Mouse (Mus musculus) embryonic stem cell, embryonic (primary cell): ENCODE data around the gene Nip7.
"Not testable (repeated sequence)": the region's sequence is repeated elsewhere in the genome, so short reads cannot be mapped to it uniquely, and the experiment has no call there.

Source experiments
- CTCF ChIA-PET, 4 experiments: fragments of 300-600 bp in 2 of 4; fragments of 350-600 bp in 2 of 4; sonication (Branson Sonifier 250); formaldehyde crosslinking; loops; one replicate each; lab custom pipeline; 2022; ENCODE audit warnings: inconsistent platforms in 2 of 4; lab: Charles Lee
- POLR2A ChIA-PET, 4 experiments: fragments of 300-600 bp in 2 of 4; fragments of 350-600 bp in 2 of 4; sonication (Branson Sonifier 250); formaldehyde crosslinking; loops; one replicate each; lab custom pipeline; 2022; ENCODE audit warnings: antibody characterized with exemption in 4 of 4, inconsistent platforms in 1 of 4; lab: Charles Lee

The Nip7 gene

DNA sequence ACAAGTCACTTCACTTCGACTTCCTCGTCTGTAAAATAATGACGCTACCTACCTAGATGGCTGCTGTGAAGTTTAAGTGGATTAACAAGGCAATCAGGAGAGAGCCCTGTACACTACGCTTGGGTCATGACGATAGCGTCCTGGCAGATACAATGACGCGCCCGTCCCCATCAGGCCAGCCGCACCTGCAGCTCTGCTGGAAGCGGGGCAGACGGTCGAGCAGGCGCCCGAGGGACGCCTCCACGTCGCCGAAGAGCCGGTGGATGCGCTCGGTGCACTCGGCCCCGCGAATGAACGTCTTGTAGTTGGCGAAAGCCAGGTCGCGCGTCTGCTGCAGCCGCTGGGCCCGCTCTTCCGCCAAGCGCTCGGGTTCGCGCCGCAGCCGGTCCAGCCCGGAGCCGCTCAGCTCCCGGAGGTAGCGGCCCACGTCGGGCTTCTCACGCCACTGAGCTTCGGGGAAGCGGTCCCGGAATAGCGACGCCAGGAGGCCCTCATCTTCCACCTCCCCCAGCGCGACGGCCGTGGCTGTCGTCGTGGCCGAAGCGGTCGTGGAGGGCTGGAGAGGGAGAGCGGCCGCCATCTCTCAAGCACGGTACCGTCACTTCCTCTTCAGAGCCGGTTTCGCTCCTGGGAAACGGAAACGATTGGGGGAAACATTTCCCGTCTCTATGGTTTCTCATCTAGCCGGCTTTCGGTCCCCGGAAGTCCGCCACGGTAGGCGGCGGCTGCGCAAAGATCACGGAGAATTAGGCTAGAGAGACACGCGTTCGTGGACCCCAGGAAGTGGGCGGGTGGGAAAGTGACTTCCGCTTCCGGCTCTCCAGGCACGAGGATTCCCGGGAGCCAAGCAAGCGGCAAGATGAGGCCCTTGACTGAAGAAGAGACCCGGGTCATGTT is at the start of gene Nip7, which contains the start of gene Cog8:
TSS of gene Nip7 (plus strand) at position 802 of the 897 bp plus-strand sequence.
TSS of gene Cog8 (minus strand) at position 614 of the 897 bp plus-strand sequence.
- ChIA-PET CTCF (interaction anchor here in 1 of 4 experiments (0.6 to 1.2 kb wide), 2 partner anchors 25 to 178 kb away, joined by 3 read pairs; partner anchors contain the start of gene Vps4a), POLR2A (interaction anchor here in 3 of 4 experiments (0.9 to 7.9 kb wide), 23 partner anchors 8 to 169 kb away, joined by 3 to 62 read pairs (median 4); partner anchors contain the start of genes Pdf (in 3 of the 3), Tmed6 (in 1 of the 3) and Utp4 (in 1 of the 3))

DNA sequence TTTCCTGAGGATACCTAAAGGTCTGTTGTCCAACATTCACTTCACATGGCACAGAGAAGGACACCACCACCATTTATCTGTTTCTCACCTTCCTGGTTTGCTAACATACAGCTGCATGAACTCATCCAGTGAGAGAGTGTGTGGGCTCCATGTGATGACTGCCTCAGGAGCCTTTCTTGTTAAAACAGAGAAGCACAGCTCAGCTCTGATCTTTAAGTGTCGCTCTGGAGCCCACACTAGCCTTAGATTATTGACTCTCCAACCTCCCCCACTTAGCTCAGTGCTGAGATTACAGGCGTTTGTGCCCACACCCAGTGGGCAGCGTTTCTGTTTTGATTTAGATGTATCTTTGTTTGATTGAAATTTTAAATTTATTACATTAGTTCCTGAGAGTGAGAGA is 48.9 kb upstream of the Nip7 start:
- CTCF ChIA-PET: interaction anchor here in 2 of 4 experiments (0.6 to 1.0 kb wide), 2 partner anchors 13 to 16 kb away, joined by 4 read pairs; no protein-coding TSS in a partner anchor
- POLR2A ChIA-PET: interaction anchor here in 1 of 4 experiments (0.6 kb wide), 1 partner anchor 97 kb away, joined by 3 read pairs; no protein-coding TSS in a partner anchor

DNA sequence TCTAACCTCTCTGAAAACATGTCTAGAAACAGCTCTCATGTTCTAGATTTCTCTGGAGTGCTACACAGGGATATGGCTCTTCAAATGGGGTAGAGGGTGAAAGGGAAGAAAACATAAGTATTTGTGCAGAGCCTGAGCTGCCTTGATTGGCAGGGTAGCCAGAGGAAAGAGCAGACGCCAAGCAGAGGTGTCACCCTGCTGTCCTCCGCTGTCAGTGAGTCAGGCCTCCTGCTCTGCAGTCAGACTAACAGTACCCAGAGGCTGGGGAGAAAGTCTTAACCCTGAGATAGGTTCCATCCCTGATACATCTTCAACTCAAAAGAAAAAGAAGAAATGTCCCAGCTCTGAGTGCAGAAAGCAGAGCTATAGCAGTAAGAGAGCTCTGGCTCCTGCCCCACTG is 44.0 kb upstream of the Nip7 start:
- POLR2A ChIA-PET: interaction anchor here in 3 of 4 experiments (0.6 to 1.9 kb wide), 10 partner anchors 9 to 324 kb away, joined by 3 to 8 read pairs (median 4); partner anchors contain the start of genes Pdf (in 1 of the 3) and Vps4a (in 1 of the 3)
- CTCF ChIA-PET: interaction anchor here in 3 of 4 experiments (0.5 to 2.6 kb wide), 11 partner anchors 8 to 457 kb away, joined by 3 to 15 read pairs (median 3); no protein-coding TSS in a partner anchor

DNA sequence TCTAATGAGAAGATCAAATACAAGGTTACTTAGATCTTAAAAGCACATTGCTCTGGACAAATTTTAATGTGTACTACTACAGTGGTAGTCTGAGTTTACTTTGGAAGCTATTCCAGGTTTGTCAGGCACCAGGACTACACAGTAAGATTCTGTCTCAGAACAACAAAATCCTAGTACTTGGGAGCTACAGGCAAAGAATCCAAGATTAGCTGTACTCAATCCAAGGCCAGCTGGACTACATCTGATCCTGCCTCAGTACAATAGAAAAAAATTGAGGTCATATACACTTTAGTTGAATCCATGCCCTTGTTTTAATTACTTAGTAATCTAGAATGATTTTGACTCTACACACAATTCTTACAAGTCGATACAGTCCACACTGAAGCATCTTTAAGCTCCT is 41.8 kb upstream of the Nip7 start:
- POLR2A ChIA-PET: interaction anchor here (0.6 to 1.9 kb wide), 8 partner anchors 16 to 920 kb away, joined by 3 to 8 read pairs (median 4); partner anchors contain the start of gene Pdf (in 1 of the 4)
- CTCF ChIA-PET: interaction anchor here in 1 of 4 experiments (2.6 kb wide), 1 partner anchor 13 kb away, joined by 13 read pairs; no protein-coding TSS in a partner anchor

DNA sequence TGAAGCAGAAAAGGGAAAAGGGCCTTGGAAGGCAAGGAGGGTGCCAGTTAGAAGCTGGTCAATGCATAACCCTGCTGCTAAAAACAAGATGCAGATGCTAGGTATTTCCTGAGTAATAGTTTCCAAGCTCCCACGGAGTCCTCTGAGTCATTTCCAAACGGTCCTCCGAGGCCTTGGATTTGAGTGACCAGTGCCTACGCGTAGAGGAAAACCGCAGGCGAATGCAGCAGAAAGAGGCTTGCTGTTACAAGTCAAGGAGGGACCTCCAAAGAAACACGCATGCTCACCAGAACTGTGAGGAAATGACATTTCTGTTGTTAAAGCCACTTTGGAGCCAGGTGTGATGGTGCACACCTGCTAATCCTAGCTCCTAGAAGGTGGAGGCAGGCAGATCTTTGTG is 33.2 kb upstream of the Nip7 start:
- CTCF ChIA-PET: interaction anchor here in 1 of 4 experiments (0.9 kb wide), 1 partner anchor 26 kb away, joined by 3 read pairs; no protein-coding TSS in a partner anchor
- POLR2A ChIA-PET: interaction anchor here in 2 of 4 experiments (0.8 to 1.5 kb wide), 4 partner anchors 10 to 43 kb away, joined by 3 to 5 read pairs (median 3); no protein-coding TSS in a partner anchor

DNA sequence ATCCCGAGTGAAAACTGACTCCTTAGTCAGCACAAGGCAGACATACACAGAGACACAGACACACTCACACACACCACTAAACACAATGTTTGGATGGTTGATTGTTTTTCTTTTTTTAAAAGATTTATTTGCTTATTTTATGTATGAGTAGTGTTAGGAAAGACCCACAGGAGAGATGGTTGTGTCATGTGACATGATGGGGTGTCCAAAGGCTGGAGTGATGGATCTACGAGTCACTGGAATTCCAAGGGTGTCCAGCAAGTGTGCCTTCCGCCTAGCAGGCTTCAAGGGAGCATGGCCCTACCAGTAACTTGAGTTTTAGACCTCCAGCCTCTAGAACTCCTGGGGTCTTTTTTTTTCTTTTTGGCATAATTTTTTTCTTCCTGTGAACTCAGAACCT is 27.4 kb upstream of the Nip7 start:
- CTCF ChIA-PET: interaction anchor here in 2 of 4 experiments (0.6 to 1.4 kb wide), 2 partner anchors 17 to 158 kb away, joined by 3 read pairs; no protein-coding TSS in a partner anchor
- POLR2A ChIA-PET: interaction anchor here in 2 of 4 experiments (0.9 to 7.8 kb wide), 4 partner anchors 13 to 27 kb away, joined by 3 to 76 read pairs (median 4); partner anchors contain the start of genes Cog8 (in 1 of the 2), Nip7 (in 1 of the 2) and Pdf (in 1 of the 2)

DNA sequence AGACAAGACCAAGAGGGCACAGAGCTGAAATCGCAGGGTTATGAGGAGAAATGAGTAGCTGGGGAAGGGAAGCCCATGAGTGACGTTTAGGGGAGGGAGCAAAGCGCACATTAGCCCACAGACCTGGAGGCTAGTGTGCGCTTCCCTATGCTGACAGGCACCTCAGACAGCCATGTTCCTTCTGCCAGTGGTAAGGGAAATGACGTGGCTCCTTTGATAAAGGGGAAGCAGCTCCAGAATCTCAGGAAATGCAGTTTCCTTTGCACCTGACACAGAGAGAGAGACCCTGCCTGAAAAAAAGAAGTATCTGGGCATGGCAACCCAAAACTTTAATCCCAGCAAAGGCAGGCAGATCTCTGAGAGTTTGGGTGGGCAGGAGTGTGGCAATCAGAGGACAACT is 26.6 kb upstream of the Nip7 start:
- CTCF ChIA-PET: interaction anchor here (0.5 to 1.9 kb wide), 6 partner anchors 11 to 597 kb away, joined by 3 to 6 read pairs (median 4); no protein-coding TSS in a partner anchor
- POLR2A ChIA-PET: interaction anchor here in 3 of 4 experiments (0.9 to 7.8 kb wide), 8 partner anchors 7 to 26 kb away, joined by 3 to 76 read pairs (median 3); partner anchors contain the start of genes Cog8 (in 1 of the 3), Nip7 (in 1 of the 3) and Pdf (in 1 of the 3)

DNA sequence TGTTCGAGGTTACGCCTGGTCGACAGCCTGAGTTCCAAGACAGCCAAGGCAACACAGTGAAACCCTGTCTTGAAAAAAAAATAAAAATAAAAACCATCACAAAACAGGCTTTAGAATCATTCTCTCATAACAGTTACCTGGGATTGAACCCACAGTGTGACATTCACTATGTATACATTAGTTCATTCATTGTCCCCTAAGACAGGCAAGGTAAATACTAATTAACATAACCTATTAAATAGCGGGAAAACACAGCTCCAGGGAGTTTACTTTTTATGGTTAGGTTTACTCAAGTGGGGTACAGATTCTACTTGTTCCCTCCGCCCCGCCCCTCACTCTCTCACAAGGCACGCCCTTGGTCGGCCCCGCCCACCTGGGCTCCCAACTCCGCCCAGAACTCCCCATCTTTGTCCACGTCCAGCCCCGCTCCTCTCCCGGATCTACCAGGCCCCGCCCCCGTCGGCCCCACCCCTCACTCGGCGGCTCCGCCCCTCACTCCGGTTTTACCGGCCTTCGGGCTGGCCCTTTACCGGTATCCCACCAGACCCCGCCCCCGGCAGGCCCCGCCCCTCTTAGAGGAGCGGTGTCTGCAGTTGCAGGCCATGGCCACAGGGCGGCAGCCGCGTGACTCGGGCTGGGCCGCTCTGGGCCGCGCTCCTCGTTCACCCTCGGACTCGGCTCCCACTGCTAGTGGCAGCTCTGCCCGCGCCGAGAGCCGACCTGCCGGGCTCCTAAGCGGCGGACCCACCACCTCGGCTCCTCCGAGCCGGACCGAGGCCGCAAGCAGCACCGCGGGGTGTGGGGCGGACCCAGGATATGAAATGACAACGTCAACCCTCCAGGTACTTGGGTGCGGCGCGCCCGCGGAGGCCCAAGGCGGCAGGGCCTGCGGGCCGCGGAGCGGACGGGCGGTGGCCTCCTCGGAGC is 25.8 kb upstream of the Nip7 start, which contains the start of gene Vps4a:
TSS of gene Vps4a (plus strand) at position 573 of the 927 bp plus-strand sequence.
- CTCF ChIA-PET: interaction anchor here (0.5 to 1.9 kb wide), 15 partner anchors 10 to 1019 kb away, joined by 3 to 6 read pairs (median 3); partner anchors contain the start of genes Cog8 (in 1 of the 4), Ddx28 (in 1 of the 4), Nip7 (in 1 of the 4) and Pdf (in 1 of the 4)
- POLR2A ChIA-PET: interaction anchor here (0.6 to 7.8 kb wide), 26 partner anchors 8 to 693 kb away, joined by 3 to 76 read pairs (median 3); partner anchors contain the start of genes Pdf (in 3 of the 4), Cog8 (in 1 of the 4), Nip7 (in 1 of the 4) and Smpd3 (in 1 of the 4)

DNA sequence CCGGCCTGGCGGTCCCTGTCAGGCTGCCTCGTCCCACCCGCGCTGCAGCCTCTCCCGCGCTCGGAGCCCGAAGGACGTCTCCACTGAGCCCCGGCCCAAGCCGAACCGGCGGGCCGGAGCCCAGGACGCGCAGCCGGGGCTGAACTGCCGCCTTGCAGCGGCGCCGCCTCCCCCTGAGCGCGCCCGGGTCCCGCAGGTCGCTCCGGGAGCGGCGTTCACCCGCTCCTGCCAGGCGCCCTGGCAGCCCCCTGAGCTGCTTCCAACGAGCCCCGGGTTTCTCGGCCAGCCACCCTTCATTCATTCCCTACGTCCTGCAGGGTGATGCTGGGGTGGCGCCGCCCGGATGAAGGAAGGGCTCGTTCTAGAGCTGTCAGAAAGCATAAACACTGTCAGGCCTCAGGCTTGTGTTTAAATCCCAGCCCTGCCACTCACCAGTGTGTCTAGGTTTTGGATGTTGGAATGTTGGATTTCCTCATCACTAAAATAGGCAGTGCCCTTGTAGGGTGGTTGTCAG is 25.0 kb upstream of the Nip7 start:
- CTCF ChIA-PET: interaction anchor here in 3 of 4 experiments (0.6 to 1.9 kb wide), 12 partner anchors 9 to 1020 kb away, joined by 3 to 6 read pairs (median 3); partner anchors contain the start of genes Ddx28 (in 1 of the 3) and Pdf (in 1 of the 3)
- POLR2A ChIA-PET: interaction anchor here (0.6 to 7.8 kb wide), 21 partner anchors 9 to 694 kb away, joined by 3 to 76 read pairs (median 3); partner anchors contain the start of genes Pdf (in 3 of the 4), Cog8 (in 2 of the 4), Nip7 (in 2 of the 4) and Smpd3 (in 1 of the 4)

DNA sequence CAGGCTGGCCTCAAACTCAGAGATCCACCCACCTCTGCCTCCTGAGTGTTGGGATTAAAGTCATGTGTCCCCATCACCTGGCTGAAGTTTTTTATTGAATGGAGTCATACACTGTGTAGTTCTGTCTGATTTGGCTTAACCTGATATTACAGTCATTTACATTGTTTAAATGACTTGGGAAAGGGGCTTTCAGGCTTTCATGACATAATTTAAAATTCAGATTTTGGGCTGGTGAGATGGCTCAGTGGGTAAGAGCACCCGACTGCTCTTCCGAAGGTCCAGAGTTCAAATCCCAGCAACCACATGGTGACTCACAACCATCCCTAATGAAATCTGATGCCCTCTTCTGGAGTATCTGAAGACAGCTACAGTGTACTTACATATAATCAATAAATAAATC is 23.1 kb upstream of the Nip7 start:
- POLR2A ChIA-PET: interaction anchor here in 1 of 4 experiments (7.8 kb wide), 1 partner anchor 15 kb away, joined by 76 read pairs; the partner anchor contains the start of gene Pdf
- CTCF ChIA-PET: not testable (repeated sequence)

DNA sequence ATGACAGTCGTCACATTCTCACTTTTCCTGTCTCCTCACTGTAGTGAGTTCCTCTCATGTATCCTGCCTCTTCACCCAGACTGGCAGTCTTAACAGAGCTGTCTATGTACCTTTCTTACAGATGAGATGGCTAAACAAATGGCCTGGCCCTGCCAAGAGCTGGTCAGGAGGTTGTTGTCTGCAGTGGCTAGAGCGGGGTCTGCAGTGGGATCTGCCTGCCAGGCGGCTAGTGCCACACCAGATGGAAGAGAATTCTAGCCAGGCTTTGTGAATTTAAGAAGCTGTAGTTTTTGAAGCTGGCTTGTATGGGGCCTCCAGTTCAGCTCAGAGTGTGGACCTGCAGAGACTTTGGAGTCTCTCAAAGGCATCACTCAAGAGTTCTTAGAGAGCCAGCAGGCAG is 21.0 kb upstream of the Nip7 start:
- ChIA-PET CTCF (no interaction called here), POLR2A (interaction anchor here in 3 of 4 experiments (0.5 to 7.8 kb wide), 11 partner anchors 8 to 361 kb away, joined by 3 to 76 read pairs (median 3); partner anchors contain the start of genes Pdf (in 2 of the 3) and Cog8 (in 1 of the 3))

DNA sequence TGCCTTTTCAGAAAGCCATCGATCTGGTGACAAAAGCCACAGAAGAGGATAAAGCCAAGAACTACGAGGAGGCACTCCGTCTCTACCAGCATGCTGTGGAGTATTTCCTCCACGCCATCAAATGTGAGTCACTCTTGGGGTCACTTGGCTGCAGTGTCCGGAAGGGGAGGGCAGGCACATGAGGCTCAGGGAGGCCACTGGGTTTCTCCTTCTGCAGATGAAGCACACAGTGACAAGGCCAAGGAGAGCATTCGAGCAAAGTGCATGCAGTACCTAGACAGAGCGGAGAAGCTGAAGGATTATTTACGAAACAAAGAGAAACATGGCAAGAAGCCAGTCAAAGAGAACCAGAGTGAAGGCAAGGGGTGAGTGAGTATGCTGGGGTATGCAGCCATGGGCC is 20.1 kb upstream of the Nip7 start:
- CTCF ChIA-PET: no interaction called here
- POLR2A ChIA-PET: interaction anchor here in 2 of 4 experiments (1.5 to 7.8 kb wide), 3 partner anchors 12 to 362 kb away, joined by 3 to 76 read pairs (median 4); partner anchors contain the start of gene Pdf (in 1 of the 2)

DNA sequence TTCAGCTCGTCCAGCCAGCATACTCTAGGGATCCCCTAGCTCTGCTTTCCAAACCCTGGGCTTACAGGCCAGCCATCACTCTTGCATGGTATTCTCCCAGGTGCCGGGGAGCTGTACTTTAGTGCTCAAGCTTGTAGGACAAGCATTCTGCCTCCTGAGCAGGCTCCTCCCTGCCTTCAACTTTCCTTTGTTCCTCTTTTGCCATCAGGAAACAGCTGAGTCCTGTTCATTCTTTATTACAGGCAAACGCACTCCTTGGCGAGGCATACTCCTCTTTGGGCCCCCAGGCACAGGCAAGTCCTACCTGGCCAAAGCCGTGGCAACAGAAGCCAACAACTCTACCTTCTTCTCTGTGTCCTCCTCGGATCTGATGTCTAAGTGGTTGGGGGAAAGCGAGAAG is 16.0 kb upstream of the Nip7 start:
- ChIA-PET CTCF (interaction anchor here (0.6 to 1.6 kb wide), 5 partner anchors 9 to 129 kb away, joined by 3 to 8 read pairs (median 6); partner anchors contain the start of gene Vps4a (in 1 of the 4)), POLR2A (interaction anchor here (0.6 to 5.9 kb wide), 17 partner anchors 9 to 523 kb away, joined by 3 to 62 read pairs (median 4); partner anchors contain the start of genes Cog8 (in 1 of the 4), Nip7 (in 1 of the 4), Sntb2 (in 1 of the 4) and Tmed6 (in 1 of the 4))

DNA sequence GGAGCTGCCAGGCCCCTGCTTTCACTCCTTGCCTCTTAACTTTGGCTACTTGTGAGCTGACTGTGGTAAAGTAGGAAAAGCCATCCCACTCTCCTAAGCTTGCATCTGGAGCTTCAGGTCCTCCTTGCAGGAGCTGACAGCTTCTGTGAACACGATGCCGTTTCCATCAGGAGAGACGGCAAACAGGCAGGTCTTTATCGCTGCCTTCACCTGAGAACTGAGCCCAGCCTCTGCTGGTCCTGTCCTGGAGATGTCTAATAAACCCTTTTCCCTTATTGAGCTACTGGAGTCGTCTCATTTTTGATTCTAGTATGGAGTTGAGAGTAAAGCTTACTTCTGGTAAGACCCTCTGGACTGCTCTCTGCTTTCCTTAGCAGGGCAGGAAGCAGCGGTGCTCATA is 11.2 kb upstream of the Nip7 start:
- POLR2A ChIA-PET: interaction anchor here in 3 of 4 experiments (0.6 to 7.9 kb wide), 13 partner anchors 8 to 21 kb away, joined by 3 to 76 read pairs (median 3); partner anchors contain the start of genes Cog8 (in 2 of the 3), Nip7 (in 2 of the 3) and Vps4a (in 2 of the 3)
- CTCF ChIA-PET: interaction anchor here in 2 of 4 experiments (0.6 to 1.2 kb wide), 4 partner anchors 31 to 643 kb away, joined by 3 to 4 read pairs (median 4); no protein-coding TSS in a partner anchor

DNA sequence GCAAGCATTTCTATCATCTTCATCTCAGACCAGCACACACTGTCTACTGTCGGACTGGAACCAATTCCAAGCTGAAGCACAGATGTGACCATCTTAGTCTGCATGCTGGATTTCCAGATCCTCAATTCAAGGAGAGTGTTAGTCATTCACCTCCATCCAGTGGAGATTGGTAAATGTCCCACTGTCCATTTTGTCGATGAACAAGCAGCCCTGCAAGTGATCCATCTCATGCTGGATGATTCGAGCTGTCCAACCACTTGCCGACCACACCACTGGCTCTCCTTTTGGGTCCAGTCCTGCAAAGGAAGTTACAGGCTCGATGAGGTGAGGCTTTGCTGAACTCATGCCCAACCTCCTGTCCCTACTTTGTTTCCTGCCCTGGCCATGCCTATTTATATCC is 9.7 kb upstream of the Nip7 start:
- POLR2A ChIA-PET: interaction anchor here (0.6 to 7.9 kb wide), 10 partner anchors 8 to 245 kb away, joined by 3 to 76 read pairs (median 10); partner anchors contain the start of genes Vps4a (in 2 of the 4), Cog8 (in 1 of the 4), Nip7 (in 1 of the 4) and Tmed6 (in 1 of the 4)
- CTCF ChIA-PET: no interaction called here
